Mouse (Mus musculus) testis, adult 2 months (tissue): ENCODE data around the gene Krt5. TPM values are rescaled to one million over a fixed set of nuclear protein-coding genes. Genes with fewer than 3 reads are reported as not detected.

Source experiments
- H3K27ac ChIP-seq: fragments of 200-500 bp; 2 replicates; pipeline ENCODE4 v1.5.1; 2012; ENCODE audit warnings: low read depth, low read length; ENCODE audit not compliant: control insufficient read depth, insufficient read depth
- H3K27me3 ChIP-seq: fragments of 200-500 bp; 2 replicates; pipeline ENCODE4 v1.6.1; 2012; ENCODE audit warnings: mild to moderate bottlenecking, low read length, moderate library complexity; ENCODE audit not compliant: control insufficient read depth, insufficient read depth
- H3K36me3 ChIP-seq: fragments of 200-500 bp; 2 replicates; pipeline ENCODE4 v1.6.1; 2012; ENCODE audit warnings: mild to moderate bottlenecking, low read length; ENCODE audit not compliant: control insufficient read depth, insufficient read depth
- H3K4me1 ChIP-seq: fragments of 200-500 bp; 2 replicates; pipeline ENCODE4 v1.6.1; 2012; ENCODE audit warnings: low read length; ENCODE audit not compliant: control insufficient read depth, insufficient read depth
- H3K4me3 ChIP-seq: fragments of 200-500 bp; 2 replicates; pipeline ENCODE4 v1.5.1; 2012; ENCODE audit warnings: low read depth, mild to moderate bottlenecking, low read length, moderate library complexity, mixed read lengths; ENCODE audit not compliant: control insufficient read depth
- CTCF ChIP-seq: fragments of 200-500 bp; IDR thresholded peaks from 2 replicates; pipeline ENCODE4 v1.5.1; 2012; ENCODE audit warnings: low read depth, mild to moderate bottlenecking, inconsistent platforms, low read length, moderate library complexity; ENCODE audit not compliant: control insufficient read depth, insufficient read depth, insufficient replicate concordance
- POLR2A ChIP-seq: fragments of 200-500 bp; IDR thresholded peaks from 2 replicates; pipeline ENCODE4 v1.6.1; 2012; ENCODE audit warnings: low read depth, mild to moderate bottlenecking, inconsistent platforms, low read length, moderate library complexity; ENCODE audit not compliant: control insufficient read depth
- polyA plus RNA-seq: library from polyadenylated mRNA; depleted of rRNA; stranded (reverse); fragments of >200 nt; gene quantifications from 2 replicates; pipeline ENCODE4 v1.2.3, GENCODE M21; 2012; rRNA removed

Krt5 gene
- 0.12 and 1.3 TPM in 2 replicates for polyA plus RNA-seq

DNA sequence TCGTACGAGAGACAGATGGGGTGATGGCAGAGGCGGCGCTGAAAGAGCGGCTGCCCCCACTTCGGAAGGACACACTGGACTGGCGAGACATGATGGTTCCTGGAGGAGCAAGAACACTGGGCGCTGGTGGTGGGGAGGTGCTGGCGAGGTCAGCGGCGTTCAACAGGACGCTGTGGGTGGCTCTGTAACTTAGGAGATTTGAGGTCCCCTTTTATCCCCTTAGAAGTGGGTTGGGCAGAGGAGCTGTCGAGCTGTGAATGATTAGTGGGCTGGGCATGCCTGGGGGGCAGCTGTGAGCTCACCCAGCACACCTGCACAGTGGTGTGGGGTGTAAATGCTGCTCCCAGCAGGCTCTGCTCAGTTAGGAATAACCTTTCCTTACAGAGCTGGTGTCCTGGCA is at the start of gene Krt5:
Krt5 (minus strand) TSS at position 179 of the 400 bp plus-strand sequence.
- H3K27me3 ChIP-seq, result no peaks in the 10 kb centered on the region
- H3K36me3 ChIP-seq, result no peaks in the 10 kb centered on the region
- H3K4me3 ChIP-seq, result no peak within 1 kb of the TSS
- H3K4me1 ChIP-seq, result no peaks in the 10 kb centered on the region
- no peak within 1 kb of the TSS for H3K27ac ChIP-seq
- TF ChIP-seq CTCF, result no peak
- no peak for TF ChIP-seq POLR2A

DNA sequence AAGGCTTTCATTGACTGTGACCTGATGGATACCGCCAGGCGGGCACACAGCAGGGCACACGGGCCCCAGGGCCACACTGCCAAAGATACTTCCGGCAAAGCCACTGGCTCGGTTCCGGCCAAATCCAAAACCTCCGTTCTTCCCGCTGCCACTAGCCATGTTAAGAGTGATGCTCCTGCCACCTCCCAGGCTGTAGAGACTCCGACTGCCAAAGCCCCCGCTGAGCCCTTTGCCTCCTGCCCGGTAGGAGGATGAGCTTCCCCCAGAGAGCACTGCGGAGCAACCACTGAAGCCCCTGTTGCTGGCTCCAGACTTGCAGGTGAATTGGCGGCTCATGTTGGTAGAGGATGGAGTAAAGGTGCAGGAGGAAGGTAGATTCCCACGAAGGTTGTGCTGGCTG is 30.0 kb upstream of the Krt5 start, which contains the start of gene Krt71:
Krt71 (minus strand) TSS at position 399 of the 400 bp plus-strand sequence.
- Histone ChIP-seq H3K27me3 (no peaks in the 10 kb centered on the region), H3K4me1 (no peaks in the 10 kb centered on the region; the same call in 1 of the 2 replicates), H3K27ac (no peak within 1 kb of the TSS), H3K36me3 (no peaks in the 10 kb centered on the region), H3K4me3 (no peak within 1 kb of the TSS)
- no peak for TF ChIP-seq POLR2A
- no peak for TF ChIP-seq CTCF

DNA sequence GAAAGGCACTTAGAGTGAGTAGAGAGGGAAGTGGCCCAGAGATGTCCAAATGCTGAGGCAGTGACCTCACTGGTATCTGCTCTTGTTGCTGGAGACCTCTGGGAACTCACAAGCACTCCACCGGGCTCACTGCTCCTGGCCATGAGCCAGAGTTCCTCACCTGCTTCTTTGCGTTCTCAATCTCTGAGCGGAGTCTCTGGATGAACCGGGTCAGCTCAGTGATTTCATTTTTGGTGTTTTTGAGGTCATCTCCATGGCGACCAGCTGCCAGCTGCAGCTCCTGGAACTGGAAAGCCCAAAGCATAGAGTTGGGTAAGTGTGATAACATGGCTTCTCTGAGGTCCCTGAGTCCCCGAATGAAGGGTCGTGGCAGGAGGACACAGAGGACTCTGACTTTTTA is 25.1 kb upstream of the Krt5 start:
- no peaks in the 10 kb centered on the region for H3K27me3 ChIP-seq
- H3K27ac ChIP-seq, result no peak overlapping the region
- no peaks in the 10 kb centered on the region for H3K36me3 ChIP-seq
- no peak overlapping the region for H3K4me3 ChIP-seq
- TF ChIP-seq POLR2A, result no peak
- no peaks in the 10 kb centered on the region for H3K4me1 ChIP-seq

DNA sequence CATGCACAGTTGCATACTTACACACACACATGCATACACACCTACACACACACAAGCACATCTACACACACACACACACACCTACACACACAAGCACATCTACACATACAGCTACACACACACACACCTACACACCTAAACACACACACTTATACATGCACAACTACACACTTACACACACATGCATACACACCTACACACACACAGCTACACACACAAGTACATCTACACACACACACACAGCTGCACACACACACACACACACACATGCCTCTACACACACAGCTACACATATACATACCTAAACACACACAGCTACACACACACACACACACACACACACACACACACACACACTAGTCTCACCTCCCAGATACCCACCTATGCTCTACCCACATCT is 18.0 kb upstream of the Krt5 start:
- Histone ChIP-seq H3K4me3 (no peak overlapping the region), H3K27ac (no peak overlapping the region), H3K36me3 (no peaks in the 10 kb centered on the region), H3K4me1 (no peaks in the 10 kb centered on the region), H3K27me3 (no peaks in the 10 kb centered on the region)
- no peak for TF ChIP-seq POLR2A
- TF ChIP-seq CTCF, result no peak

DNA sequence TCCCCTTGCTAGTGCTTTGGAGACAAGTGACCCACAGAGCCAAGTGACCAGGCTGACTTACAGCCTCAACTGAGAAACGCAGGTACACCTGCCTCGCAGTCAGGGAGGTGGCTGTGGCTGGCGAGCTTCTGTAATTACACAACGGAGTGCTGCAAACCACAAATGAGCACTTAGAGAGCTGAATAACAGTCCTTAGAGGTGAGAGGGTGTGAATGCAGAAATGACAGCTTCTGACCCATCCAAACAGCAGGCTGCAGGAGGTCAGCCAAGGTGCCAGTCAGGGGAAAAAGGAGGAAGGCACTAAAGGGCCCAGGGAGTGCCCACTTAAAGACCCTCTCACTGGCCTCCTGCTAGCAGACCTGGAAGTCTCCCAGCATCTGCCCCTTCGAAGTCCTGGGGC is 12.0 kb upstream of the Krt5 start:
- Histone ChIP-seq H3K4me1 (no peaks in the 10 kb centered on the region), H3K4me3 (no peak overlapping the region), H3K27ac (no peak overlapping the region), H3K27me3 (no peaks in the 10 kb centered on the region), H3K36me3 (no peaks in the 10 kb centered on the region)
- no peak for TF ChIP-seq POLR2A
- no peak for TF ChIP-seq CTCF

DNA sequence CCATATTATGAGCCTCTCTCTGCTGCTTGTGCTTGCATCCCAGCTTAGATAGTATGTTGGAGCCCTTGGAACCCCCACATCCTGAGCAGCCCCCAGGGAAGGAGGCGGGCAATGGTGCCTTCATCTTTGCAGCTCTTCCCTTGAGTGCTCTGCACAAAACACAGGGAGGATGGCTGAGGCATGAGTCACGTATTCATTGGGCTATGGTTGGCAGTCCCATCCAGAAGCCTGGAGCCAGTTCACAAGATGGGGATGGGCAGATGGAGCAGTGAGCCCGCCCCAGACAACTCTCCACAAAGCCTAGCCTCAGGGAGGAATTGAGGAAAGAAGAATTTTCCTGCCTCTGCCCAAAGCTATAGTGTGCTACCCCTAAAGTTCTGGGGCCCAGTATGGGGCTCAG is 3.1 kb upstream of the Krt5 start:
- no peak for TF ChIP-seq CTCF
- TF ChIP-seq POLR2A, result no peak
- H3K4me1 ChIP-seq, result no peaks in the 10 kb centered on the region
- no peak overlapping the region for H3K27ac ChIP-seq
- H3K4me3 ChIP-seq, result no peak overlapping the region
- no peaks in the 10 kb centered on the region for H3K36me3 ChIP-seq
- no peaks in the 10 kb centered on the region for H3K27me3 ChIP-seq

DNA sequence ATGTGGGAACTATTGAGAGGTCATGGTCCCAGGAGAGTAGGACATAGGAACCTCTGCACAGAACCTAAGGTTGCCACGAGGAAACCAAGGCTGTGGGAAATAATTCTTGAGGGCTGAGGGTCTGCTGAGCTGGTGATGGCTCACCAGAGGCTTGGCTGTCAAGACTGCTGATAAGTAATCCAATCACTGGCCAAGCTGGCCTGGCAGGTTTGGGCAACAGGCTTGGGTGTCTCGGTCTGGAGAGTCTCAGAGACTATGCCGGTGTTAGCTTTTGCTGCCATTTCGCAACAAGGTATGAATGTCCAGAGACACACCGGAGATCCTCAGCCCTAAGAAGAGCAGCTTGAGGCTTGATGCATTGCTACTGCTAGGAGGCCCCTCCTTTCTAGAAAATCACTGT is 1.7 kb upstream of the Krt5 start:
- H3K27me3 ChIP-seq, result no peaks in the 10 kb centered on the region
- H3K4me3 ChIP-seq, result no peak overlapping the region
- H3K4me1 ChIP-seq, result no peaks in the 10 kb centered on the region
- no peaks in the 10 kb centered on the region for H3K36me3 ChIP-seq
- no peak overlapping the region for H3K27ac ChIP-seq
- TF ChIP-seq POLR2A, result no peak
- no peak for TF ChIP-seq CTCF

DNA sequence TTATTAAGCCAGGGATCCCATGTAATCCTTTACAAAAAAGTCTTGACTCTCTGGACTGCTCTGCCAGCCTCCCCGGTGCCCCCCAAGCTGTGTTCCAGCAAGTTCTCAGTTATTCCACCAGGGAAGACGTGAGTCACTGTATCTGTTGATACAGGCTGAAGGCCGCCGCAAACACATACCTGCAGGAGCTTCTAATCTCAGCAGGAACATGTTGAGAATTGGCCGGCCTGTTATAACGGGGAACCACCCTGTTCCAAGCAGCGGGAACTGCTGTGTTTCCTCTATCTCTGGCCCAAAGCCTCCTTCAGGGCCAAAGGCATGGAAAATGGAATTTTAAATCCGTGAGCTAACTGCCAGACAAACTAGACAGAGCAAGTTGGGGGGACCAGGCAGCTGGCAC is 1.0 kb upstream of the Krt5 start:
- H3K4me3 ChIP-seq, result no peak overlapping the region
- H3K27ac ChIP-seq, result no peak overlapping the region
- TF ChIP-seq POLR2A, result no peak
- TF ChIP-seq CTCF, result no peak
- H3K27me3 ChIP-seq, result no peaks in the 10 kb centered on the region
- no peaks in the 10 kb centered on the region for H3K36me3 ChIP-seq
- no peaks in the 10 kb centered on the region for H3K4me1 ChIP-seq
